Mouse (Mus musculus): ENCODE measurements at regions not wholly inside any gene's neighbourhood (a gene's known extent, or its start where the extent isn't known, plus 50 kb on each side); places are given as distances from the start of the nearest gene placed in this dataset.

DNA sequence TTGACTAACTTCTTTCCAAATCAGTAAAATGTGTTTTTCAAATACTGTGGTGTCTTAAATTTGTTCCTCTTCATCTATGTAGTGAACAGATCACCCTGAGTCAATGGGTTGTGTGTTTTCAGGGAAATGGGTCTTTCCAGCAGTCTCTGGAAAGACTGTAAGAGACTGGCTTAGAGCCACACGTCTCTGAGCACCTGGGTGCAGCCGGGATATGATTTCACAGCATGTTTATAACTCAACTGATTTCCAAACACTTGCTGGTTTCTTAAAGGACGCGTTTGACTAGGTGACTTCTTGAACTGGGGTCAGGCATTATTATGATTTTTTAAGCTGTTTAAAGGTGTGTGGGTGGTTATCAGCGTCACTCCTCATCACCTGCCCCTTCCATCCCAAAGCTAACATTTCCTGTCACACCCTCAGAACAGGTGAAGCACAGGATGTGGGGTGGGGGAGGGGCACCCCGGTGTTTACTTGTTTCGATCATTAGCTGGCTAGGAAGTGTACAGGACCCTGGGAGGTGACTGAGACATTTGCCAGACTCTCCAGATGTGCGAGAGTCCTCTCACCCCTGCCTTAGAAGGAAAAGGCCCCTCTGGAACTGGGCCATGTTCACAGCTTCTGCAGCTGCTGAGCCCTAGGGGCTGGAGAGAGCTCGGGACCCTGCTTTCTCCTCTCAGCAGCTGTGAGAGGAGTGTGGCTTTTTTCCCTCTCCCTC is 229.8 kb downstream of the Cd109 start:
- 0 out of 2 replicates have a peak, but pooled peaks have one; percentile 44 for TF ChIP-seq EP300 (IDR thresholded peaks at IDR 0.05; ENCODE audit: insufficient read depth, low read depth, low read length)
- no peak for TF ChIP-seq CTCF (IDR thresholded peaks at IDR 0.05; ENCODE audit: low read depth, low read length)

All from ES-Bruce4 (cell line).